Mouse (Mus musculus) liver, adult 2 months (tissue): ENCODE measurements around the gene Triobp. TPM values are rescaled to one million over a fixed set of nuclear protein-coding genes. Genes with fewer than 3 reads are reported as not detected.

Experiments
- DNase-seq: peaks from one replicate; pipeline ENCODE4 v3.0.0-alpha.2; 2011; ENCODE audit warnings: low read depth, low spot score; ENCODE audit errors: extremely low read depth
- H3K27ac ChIP-seq: fragments of 200-500 bp; replicated peaks from 2 replicates; pipeline ENCODE4 v1.5.1; 2012; ENCODE audit warnings: low read depth, mild to moderate bottlenecking, control low read depth, inconsistent platforms, low read length; ENCODE audit not compliant: insufficient read depth
- H3K27me3 ChIP-seq: fragments of 200-500 bp; 2 replicates; pipeline ENCODE4 v1.6.1; 2012; ENCODE audit warnings: mild to moderate bottlenecking, moderate library complexity, low read length, inconsistent platforms; ENCODE audit not compliant: control insufficient read depth, insufficient read depth
- H3K36me3 ChIP-seq: fragments of 200-500 bp; 2 replicates; pipeline ENCODE4 v1.6.1; 2012; ENCODE audit warnings: low read length, inconsistent platforms; ENCODE audit not compliant: control insufficient read depth, insufficient read depth
- H3K4me1 ChIP-seq: fragments of 200-500 bp; 2 replicates; pipeline ENCODE4 v1.6.1; 2011; ENCODE audit warnings: low read length; ENCODE audit not compliant: control insufficient read depth, insufficient read depth
- H3K4me3 ChIP-seq: fragments of 200-500 bp; 2 replicates; pipeline ENCODE4 v1.5.1; 2011; ENCODE audit warnings: low read depth, mild to moderate bottlenecking, control low read depth, low read length, moderate library complexity; ENCODE audit not compliant: insufficient read depth
- H3K79me2 ChIP-seq: fragments of 200-500 bp; 2 replicates; pipeline ENCODE4 v1.6.1; 2012; ENCODE audit warnings: inconsistent platforms, mild to moderate bottlenecking, low read length, moderate library complexity; ENCODE audit not compliant: control insufficient read depth, insufficient read depth
- H3K9ac ChIP-seq: fragments of 200-500 bp; 2 replicates; pipeline ENCODE4 v1.6.1; 2012; ENCODE audit warnings: low read depth, mild to moderate bottlenecking, control low read depth, inconsistent platforms, low read length
- CTCF ChIP-seq: fragments of 200-500 bp; IDR thresholded peaks from 2 replicates; pipeline ENCODE4 v1.5.1; 2011; ENCODE audit warnings: low read depth, low read length, control low read depth
- POLR2A ChIP-seq: fragments of 200-500 bp; IDR thresholded peaks from 2 replicates; pipeline ENCODE4 v1.6.1; 2011; ENCODE audit warnings: low read length, control low read depth; ENCODE audit not compliant: insufficient read depth; ENCODE audit errors: extremely low read depth
- WGBS: fragments of 180-500 bp; shearing (Covaris S2); methylation state at CpG from one replicate; pipeline ENCODE4 v1.1.7; 2018; 5-methylcytosine and 5-hydroxymethylcytosine counted together
- polyA plus RNA-seq: library from polyadenylated mRNA; depleted of rRNA; stranded (reverse); fragments of >200 nt; gene quantifications from 2 replicates; pipeline ENCODE4 v1.2.3, GENCODE M21; 2012
- total RNA-seq: library from RNA; depleted of rRNA; stranded (reverse); fragments of >200 nt; gene quantifications from 2 replicates; pipeline ENCODE4 v1.2.3, GENCODE M21; 2014

Triobp gene
- total and polyA plus RNA-seq, 2 experiments = 11.9 to 19.9 TPM

DNA sequence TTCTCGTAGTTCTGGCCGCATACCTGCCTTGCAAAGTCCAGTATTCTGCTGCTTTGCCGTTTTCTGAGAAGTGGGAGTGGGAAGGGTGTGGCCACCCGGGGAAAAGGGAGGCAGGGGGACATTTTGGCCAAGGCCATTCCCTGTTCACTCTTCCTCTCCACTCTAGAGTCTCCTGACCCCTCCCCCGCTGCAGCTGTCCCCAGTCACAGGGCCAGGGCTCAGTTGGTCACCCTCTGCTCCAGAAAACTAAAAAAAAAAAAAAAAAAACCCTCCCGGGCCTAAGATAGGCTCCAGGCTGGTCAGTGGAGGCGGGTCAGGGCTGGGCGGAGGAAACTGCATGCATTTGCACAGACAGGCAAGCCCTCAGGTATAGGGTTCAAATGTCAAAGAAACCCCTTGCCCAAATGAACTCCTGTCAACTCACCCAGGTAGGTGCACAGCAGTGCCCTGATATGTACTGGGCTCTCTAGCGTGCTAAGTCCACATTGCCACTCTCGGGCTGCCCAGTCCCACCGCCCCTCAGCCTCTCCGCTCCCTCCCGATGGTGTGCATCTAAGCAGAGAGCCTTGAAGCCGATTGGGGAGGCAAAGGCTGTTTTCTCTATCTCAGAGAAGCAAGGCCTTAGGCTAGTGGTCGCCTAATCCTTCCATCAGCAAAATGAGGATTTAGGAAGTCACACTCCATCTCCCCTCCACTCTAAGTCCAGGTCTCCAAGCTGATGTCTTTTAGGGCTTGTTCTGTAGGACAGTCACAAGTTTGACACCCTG, 20.3 kb upstream of the Triobp start:
- H3K4me3 ChIP-seq = peak overlapping the region; percentile 43
- no peaks in the 10 kb centered on the region for H3K79me2 ChIP-seq
- TF ChIP-seq POLR2A (no peak), CTCF (no peak)
- peak overlapping the region; percentile 24 for H3K9ac ChIP-seq
- peaks cover 11% of the 10 kb centered on the region; the same call in 1 of the 2 replicates for H3K4me1 ChIP-seq
- H3K36me3 ChIP-seq = no peaks in the 10 kb centered on the region
- WGBS = 25% methylated on average over 15 of the region's 15 CpGs
- no peaks in the 10 kb centered on the region for H3K27me3 ChIP-seq
- DNase-seq = peak; percentile 59
- peak overlapping the region; percentile 30; the same call in 1 of the 2 replicates for H3K27ac ChIP-seq

DNA sequence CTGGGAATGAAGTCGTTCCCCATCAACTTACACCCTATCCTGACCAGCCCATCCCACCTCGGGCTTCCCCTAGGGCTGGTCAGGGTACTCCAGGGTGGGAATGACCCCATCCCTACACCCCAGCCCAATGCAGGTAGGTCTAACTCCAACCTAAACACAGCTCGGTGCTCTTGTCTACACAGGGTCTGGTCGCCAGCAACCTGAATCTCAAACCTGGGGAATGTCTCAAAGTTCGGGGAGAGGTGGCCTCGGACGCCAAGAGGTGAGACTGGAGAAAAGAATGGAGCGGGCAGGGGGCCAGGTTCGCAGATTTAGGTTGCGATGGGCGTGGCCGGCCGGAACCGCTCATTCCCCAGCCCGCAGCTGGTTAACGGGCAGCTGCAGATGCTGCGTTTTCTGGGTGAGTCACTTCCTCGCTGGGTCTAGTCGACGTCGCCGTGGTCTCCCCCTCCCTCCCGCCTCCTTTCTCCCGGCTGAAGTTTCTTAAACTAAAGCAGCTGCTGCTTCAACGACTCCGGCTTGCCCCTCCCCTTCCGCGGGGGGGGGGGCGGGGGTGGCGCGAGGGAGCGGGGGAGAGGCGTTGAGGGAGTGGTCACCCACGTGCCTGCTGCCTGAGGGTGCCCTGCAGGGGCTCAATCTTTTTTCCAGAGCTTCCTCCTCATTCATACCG, 19.6 kb upstream of the Triobp start:
- WGBS = 5% methylated on average over 29 of the region's 35 CpGs
- H3K4me1 ChIP-seq = peaks cover 11% of the 10 kb centered on the region; the same call in 1 of the 2 replicates
- H3K36me3 ChIP-seq = no peaks in the 10 kb centered on the region
- no peak overlapping the region for H3K27ac ChIP-seq
- H3K79me2 ChIP-seq = no peaks in the 10 kb centered on the region
- peak overlapping the region; percentile 43; the same call in 1 of the 2 replicates for H3K4me3 ChIP-seq
- TF ChIP-seq CTCF = no peak
- no peak for TF ChIP-seq POLR2A
- H3K9ac ChIP-seq = peak overlapping the region; percentile 20
- peak; percentile 30 for DNase-seq
- H3K27me3 ChIP-seq = no peaks in the 10 kb centered on the region

DNA sequence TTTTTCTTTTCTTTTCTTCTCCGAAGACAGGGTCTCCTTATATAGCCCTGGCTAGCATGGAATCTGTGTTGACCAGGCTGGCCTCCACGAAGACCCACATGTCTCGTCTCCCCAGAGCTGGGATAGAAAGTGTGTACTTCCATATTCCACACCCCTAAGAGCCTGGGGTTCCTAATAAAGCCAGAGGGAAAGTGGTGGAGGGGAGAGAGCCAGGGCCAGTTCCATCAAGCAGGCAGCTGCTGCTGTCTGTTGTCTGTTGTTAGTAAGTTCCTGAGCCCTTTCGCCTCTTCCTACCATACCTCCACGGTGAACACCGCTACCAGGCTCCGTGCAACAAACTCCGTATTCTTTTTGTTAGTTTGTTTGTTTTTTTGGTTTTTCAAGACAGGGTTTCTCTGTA, 19.0 kb upstream of the Triobp start:
- H3K4me1 ChIP-seq = peaks cover 11% of the 10 kb centered on the region; the same call in 1 of the 2 replicates

DNA sequence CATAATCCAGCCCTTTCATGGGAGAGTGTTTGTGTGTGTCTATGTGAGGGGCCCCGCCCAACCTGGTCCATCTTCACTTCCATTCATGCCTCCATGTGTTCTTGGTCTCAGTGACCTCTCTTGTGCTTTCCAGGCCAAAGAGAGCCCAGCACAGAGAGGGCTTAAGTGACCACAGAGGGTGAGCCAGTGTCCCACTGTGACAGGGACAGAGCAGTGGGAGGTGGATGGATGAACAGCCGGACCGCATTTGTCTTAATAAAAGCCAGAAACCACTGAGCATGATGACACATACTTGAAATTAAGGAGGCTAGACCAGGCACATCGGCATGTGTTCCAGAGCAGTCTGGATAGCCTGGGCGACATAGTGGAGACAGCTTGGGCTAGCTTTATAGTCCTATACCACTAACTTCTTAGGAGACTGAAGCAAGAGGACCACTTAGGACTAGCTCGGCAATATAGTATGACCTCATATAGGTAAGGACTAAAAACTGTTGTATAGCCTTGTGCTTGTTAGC, 17.3 kb upstream of the Triobp start:
- H3K4me3 ChIP-seq = no peak overlapping the region
- no peaks in the 10 kb centered on the region; the same call in 1 of the 2 replicates for H3K79me2 ChIP-seq
- 93% methylated on average over 6 of the region's 6 CpGs for WGBS
- H3K27ac ChIP-seq = no peak overlapping the region
- no peak overlapping the region for H3K9ac ChIP-seq
- H3K4me1 ChIP-seq = peaks cover 13% of the 10 kb centered on the region
- no peaks in the 10 kb centered on the region for H3K36me3 ChIP-seq
- H3K27me3 ChIP-seq = no peaks in the 10 kb centered on the region
- no peak for DNase-seq
- TF ChIP-seq POLR2A (no peak), CTCF (no peak)

More for the DNA sequence above, 19.0 kb upstream of the Triobp start:
- H3K9ac ChIP-seq = no peak overlapping the region
- H3K79me2 ChIP-seq = no peaks in the 10 kb centered on the region
- H3K4me3 ChIP-seq = no peak overlapping the region
- H3K27ac ChIP-seq = no peak overlapping the region
- H3K27me3 ChIP-seq = no peaks in the 10 kb centered on the region
- WGBS = 66% methylated on average over 8 of the region's 8 CpGs
- no peak for DNase-seq
- TF ChIP-seq POLR2A (no peak), CTCF (no peak)
- no peaks in the 10 kb centered on the region for H3K36me3 ChIP-seq

DNA sequence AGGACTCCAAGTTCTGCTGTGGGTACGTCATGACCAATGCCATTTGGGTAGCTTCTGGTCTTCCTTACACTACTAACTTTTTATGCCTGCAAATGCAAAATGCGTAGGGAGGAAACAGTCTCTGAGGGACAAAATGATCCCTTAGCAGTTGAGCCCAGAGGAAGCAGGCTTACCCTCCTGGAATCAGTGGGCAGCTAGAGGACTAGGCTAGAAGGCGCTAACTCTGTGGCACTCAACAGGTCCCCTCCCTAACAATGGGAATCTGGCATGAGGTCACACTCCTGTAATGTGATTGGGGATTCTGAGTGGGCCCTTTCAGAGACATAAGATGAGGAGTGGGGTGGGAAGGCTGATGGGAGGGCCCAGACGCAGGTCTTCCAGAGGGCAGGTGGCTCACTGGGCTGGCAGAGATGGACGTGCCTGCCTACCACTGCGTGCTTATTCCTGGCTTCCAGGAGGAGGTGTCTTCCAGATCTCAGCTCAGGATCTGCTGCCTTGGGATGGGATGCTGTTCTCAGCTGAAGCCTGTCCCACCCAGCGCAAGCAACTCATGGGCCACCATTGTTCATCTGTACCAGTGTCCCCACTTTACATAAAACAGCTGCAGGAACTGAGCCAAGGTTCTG, 16.6 kb upstream of the Triobp start:
- H3K4me1 ChIP-seq = peaks cover 12% of the 10 kb centered on the region
- WGBS = 96% methylated on average over 7 of the region's 7 CpGs

More for the DNA sequence above, 16.6 kb upstream of the Triobp start:
- H3K27me3 ChIP-seq = no peaks in the 10 kb centered on the region
- H3K9ac ChIP-seq = no peak overlapping the region
- DNase-seq = no peak
- no peak for TF ChIP-seq POLR2A
- TF ChIP-seq CTCF = no peak
- no peak overlapping the region for H3K27ac ChIP-seq
- no peaks in the 10 kb centered on the region; the same call in 1 of the 2 replicates for H3K79me2 ChIP-seq
- no peaks in the 10 kb centered on the region for H3K36me3 ChIP-seq
- no peak overlapping the region for H3K4me3 ChIP-seq
